Mouse (Mus musculus): ENCODE results near the gene Palm.
"Not testable (repeated sequence)": the region's sequence is repeated elsewhere in the genome, so short reads cannot be mapped to it uniquely, and the experiment has no call there.

Gene Palm

DNA sequence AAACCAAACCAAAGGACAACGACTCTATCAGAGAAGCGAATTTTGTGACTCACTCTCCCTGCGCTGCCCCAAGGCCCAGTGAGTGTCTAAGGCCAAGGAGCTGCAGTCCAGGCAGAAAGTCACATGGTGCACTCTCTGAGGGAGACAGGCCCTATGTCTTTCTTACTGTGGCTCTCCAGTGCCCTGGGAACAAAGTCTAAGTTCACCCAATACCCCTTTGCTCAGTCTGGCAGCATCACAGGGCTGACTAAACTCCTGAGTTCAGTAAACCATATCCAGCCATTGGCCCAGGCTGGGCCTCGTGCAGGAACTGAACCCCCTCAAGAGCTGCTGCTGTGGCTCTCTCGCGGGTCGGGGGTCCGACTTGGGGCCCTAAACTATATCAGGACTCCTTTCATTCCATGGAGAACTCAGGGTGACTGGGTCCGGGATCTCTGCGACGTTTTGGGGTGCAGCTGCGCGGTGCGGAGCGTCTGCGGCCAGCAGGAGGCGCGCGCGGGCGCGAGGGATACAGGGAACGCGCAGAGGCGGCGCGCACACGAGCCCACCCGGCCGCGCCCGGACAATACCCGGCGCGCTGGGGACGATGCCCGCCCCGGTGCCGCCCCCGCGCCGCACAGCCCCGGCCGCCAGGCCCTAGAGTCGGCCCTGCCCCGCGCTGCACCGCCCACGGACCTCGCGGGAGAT, at the start of gene Palm:
Gene Palm (plus strand): TSS at position 522 of the 687 bp plus-strand sequence.
- peak; percentile 78 for DNase-seq (ENCODE audit: low read depth, low spot score)

DNA sequence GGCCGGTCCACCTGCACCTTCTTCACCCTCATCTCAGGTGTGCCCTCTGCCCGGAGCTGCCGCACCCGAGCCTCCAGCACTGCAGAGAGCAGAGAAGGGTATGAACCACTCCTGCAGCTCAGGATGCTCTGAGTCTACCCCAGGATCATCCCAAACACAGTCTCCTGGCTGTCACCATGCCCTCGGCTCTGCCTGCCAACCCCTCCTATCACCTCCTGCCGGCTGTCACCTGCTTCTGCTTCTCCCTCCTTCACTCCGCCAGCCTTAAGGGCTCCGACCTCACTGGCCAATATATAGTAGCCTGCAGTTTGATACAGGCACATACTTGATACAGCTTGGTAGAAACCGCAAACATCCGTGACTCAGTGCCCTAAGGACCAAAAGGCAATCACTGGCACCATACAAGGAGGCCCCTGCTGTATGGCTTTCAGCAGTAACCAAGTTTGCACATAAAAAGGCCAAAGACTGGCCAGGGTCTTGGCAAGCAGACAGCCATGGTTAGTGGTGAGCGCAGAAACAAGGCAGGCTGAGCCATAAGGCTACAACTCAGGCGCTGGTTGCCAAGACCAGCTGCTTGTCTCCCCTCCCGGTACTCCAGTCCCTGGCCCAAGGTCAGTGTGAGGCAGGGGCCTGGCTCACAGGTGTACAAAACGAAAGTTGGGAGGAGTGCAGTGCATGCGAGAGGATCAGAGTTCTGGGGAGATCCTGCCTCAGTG, 49.6 kb upstream of the Palm start:
- no peak for DNase-seq (ENCODE audit: low read depth, low spot score)

DNA sequence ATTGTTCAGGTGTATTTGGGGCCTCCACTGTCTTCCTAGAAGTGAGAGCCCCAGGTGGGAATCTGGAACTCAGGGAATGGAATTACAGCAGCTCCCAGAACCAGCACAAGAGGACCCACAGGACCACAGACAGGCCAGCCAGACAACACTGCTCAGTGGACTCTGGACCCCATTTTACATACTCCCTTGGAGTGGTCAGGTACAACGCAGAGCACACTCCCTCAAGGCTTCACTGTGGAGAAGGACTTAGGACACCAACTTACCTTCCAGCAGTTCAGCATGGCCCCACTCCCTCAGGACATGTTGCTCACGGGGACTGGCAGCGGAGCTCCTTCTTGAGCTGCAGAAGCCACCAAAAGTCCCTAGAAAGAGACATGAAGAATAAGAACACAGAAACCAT, 48.0 kb upstream of the Palm start:
- DNase-seq (ENCODE audit: low read depth, low spot score): no peak

DNA sequence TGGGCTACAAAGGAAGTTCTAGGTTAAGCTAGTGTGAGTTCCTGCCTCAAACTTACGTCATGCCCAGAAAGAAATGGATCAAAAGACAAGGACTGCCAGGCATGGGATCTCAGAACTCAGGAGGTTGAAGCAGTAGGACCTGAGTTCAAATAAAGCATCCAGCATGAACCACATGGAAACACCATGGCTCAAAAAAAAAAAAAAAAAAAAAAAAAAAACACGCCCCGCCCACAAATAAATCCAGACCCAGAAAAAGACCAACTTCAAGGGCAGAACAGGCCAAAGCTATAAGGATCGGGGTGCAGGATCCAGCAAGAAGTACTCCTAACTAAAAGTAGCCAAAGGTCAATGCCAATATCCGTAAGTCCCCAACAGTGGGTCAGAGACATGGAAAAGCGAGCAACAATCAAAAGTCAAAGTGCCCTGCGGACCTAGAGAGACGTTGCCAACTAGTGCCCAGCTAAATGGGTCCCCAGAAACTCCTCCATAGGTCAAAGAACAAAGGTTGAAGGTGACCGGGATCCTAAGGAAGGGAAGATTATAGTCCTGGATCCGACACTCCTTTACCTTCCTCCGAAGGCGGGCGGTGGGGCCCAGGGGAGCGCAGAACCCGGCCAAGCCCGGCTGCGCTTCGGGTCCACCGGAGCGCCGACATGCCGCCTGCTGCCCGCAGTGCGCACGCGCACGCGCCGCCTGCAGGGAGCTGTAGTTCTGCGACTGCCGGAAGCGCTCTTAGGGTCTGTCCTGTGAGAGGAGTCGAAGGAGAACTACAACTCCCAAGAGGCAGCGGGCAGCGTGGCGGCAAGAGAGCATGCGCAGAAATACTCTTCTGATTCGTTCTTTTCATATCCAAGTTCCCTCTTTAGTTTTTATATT, 47.2 kb upstream of the Palm start, which contains the start of gene Polrmt:
Gene Polrmt (minus strand): TSS at position 684 of the 876 bp plus-strand sequence.
- DNase-seq (ENCODE audit: low read depth, low spot score): peak; percentile 98

DNA sequence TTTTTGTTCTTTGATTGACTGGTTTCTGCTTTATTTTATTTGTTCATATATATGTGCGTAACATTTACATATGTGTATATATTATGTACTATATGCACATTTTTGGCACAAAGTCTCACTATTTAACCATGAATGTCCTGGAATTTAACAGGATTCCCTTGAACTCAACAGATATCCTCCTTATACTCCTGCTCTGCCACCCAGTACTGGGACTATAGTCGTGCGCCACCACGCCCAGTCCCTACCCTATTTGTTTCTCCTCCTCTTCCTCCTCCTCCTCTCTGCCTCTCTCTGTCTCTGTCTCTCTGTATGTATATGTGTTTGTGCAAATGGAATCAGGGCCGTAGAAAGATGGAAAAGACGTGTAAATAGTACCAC, 46.6 kb upstream of the Palm start:
- DNase-seq (ENCODE audit: low read depth, low spot score): no peak

DNA sequence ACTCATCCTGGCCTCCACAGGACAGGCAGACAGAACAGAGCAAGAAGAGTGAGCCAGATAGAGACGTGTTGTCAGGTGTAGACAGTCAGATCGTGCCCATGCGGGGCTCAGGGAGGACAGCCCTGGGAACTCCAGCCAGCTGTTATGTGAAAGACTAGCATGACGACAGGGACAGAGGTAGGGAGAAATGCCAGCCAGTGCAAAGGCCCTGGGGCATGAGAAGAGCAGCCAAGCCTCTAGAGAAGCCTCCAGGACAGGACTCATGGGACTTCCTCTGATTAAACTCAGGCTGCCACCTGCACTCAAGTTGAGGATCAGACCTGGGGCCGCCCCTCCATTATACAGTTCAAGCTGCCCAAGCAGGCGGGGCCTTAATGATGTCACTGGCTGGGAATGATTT, 44.9 kb upstream of the Palm start:
- no peak for DNase-seq (ENCODE audit: low read depth, low spot score)

DNA sequence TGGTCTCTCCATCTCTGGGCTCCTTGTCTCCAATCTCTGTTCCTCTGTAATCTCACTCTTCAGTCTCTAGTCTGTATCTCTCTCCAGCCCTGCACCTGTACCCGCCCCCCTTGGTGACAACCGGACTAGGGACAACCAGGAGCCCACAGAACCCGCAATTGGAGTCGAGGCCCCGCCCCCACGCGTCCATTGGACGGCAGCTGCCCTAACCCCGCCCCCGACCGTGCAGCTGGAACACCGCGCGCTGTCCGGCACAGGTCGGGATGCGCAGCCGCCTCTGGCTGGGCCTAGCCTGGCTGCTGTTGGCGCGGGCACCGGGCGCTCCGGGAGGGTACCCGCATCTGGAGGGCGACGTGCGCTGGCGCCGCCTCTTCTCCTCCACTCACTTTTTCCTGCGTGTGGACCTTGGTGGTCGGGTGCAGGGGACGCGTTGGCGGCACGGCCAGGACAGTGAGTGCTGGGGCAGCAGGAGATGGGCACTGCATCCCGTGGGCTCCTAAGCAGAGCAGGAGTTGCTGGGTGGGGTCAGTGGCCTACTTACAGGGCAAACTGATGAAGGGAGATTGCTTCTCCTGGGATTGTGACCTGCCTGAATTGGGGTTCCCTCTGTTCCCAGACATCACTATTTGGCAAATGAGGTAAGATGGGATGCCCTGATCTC, 38.4 kb upstream of the Palm start, which contains the start of gene Fgf22:
Gene Fgf22 (plus strand): TSS at position 221 of the 661 bp plus-strand sequence.
- DNase-seq (ENCODE audit: low read depth, low spot score): peak; percentile 36

DNA sequence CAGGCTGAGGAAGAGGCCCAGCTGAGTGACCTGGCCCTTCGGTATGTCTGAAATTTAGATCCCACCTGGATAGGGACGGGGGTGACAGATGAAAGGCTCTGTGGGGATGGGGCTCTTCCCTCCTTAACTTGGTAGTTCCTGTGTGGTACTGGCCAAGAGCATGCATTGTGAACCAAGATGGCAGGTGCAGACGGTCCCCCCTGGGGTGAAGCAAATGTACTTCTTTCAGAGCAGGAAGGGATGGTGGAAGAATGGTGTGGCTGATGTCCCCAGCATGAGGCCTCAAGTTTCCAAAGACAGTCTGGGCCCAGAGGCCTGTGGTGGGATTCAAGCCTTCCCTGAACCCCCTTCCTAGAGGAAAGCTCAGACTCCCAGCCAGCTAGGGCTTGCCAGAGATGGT, 37.5 kb upstream of the Palm start:
- DNase-seq (ENCODE audit: low read depth, low spot score): no peak

DNA sequence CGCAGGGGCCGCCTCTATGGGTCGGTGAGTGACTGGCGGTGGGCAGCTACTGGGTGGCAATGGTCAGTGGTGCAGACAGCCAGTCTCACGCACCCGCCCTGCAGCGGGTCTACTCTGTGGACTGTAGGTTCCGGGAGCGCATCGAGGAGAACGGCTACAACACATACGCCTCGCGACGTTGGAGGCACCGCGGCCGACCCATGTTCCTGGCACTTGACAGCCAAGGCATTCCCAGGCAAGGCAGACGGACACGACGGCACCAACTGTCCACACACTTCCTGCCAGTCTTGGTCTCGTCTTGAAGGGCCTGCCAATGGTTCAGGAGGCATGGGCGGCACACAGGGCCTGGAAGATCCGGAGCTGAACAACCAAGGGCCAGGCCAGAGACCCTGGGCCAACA, 36.7 kb upstream of the Palm start:
- DNase-seq (ENCODE audit: low read depth, low spot score): no peak

DNA sequence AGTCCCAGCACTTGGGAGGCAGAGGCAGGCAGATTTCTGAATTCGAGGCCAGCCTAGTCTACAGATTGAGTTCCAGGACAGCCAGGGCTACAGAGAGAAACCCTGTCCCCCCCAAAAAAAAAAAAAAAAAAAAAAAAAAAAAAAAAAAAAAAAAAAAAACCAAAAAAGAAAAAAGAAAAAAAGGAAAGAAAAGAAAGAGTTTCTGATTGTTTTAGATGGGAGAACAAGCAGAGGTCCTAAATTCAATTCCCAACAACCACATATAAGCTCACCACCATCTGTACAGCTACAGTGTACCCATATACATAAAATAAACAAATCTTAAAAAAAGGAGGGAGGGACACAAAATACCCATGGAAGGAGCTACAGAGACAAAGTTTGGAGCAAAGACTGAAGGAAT, 33.7 kb upstream of the Palm start:
- not testable (repeated sequence) for DNase-seq (ENCODE audit: low read depth, low spot score)

DNA sequence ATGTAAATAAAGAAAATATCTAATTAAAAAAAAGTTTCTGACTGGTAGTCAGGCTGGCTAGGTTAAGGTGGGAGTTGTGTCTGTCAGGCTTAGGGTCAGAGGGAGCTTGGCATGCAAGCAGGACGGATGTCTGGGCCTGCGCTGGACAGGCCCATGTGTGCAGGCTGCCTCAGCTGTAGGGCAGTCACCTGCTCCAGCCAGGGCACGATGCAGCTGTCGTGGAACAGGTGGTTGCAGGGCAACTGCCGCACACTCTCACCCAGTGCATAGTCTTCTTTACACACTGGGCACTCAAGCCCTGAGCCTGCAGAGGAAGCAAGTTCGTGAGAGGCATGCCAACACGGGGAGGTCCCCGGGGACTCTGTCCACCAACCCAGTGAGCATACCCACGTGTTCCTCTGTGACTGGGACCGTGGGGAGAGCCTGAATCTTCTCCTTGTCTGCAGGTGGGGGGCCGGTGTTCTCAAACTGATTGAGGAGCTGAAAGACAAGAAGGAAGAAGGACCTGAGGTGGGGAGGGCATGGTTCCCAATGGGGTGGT, 32.7 kb upstream of the Palm start:
- no peak for DNase-seq (ENCODE audit: low read depth, low spot score)

DNA sequence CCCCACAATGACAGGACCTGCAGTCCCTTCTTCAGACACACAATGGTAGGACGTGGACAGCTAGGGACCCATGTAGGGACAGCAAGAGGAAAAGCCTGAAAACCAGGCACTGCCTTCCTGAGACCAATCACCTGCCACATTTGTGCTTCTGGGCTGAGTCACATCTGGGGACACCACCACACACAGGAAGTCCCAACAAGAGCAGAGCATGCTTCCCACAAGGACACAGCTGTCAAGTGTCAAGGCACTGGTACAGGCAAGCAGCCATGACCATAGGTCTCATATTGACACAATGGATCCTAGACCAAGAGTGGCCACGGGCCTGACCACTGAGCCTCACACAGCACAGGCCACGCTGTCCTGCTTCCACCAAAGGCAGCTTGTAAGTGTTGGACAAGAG, 30.5 kb upstream of the Palm start:
- DNase-seq (ENCODE audit: low read depth, low spot score): no peak

DNA sequence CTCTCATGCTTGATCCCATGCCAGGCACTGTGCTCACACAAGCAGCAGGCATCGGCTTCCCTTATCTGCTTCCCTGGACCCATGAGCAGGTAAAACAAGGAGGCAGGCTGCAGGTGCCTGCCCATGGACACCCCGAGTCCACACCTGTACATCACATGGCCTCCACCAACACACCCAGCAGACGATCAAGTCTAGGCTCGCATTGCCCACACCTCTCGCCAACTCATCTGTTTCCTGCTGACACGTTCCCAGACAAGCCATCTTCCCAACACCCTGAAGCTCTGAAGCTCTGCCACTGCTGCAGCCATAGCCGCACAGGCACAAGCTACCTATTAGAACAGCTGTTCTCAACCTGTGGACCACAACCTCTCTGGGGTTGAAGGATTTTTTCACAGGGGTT, 29.1 kb upstream of the Palm start:
- DNase-seq (ENCODE audit: low read depth, low spot score): no peak

DNA sequence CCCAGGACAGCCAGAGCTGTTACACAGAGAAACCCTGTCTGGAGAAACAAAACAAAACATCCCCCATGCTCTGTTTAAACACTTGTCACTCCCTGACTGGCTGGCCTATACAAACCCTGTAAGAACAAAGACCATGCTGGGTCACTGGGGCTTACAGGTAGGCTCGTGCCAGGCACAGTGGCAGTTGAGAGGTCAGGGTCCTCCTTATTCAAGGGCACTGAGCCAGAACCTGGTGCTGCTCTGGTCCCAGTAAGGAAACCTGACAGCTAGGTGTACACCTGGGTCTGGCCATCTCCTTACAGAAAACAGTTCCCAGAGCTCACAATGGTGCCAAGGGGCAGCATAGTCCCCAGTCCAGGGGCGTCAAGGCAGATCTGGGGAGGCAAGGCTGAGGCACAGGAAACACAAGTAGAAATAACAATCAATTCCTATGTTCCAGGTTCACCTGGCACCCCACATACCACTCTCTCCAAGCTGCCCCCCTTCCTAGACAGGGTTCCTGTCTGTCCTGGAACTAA, 28.1 kb upstream of the Palm start:
- DNase-seq (ENCODE audit: low read depth, low spot score): no peak

DNA sequence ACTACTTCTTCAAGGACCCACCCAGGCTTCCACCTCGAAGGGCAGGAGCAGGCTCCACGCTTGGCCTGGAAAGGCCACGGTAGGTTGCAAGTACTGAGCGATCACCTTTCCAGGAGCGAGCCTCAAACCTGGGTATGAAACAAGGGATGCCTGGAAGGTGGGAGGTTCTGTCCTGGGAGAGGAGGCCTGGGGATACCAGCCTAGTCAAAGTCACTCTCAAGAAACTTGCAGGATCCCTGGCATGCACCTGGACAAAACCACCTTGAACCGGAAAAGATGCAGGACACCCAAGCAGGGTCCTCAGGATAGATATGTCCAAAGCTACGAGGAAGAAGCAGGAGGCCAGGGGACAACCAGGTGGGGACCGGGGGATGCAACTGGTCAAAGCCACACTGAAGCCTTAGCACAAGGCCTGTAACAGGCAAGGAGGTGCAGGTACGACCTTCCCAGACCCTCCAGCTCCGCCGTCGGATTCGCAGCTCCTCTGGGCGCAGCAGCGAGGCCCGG, 27.3 kb upstream of the Palm start:
- DNase-seq (ENCODE audit: low read depth, low spot score): no peak

DNA sequence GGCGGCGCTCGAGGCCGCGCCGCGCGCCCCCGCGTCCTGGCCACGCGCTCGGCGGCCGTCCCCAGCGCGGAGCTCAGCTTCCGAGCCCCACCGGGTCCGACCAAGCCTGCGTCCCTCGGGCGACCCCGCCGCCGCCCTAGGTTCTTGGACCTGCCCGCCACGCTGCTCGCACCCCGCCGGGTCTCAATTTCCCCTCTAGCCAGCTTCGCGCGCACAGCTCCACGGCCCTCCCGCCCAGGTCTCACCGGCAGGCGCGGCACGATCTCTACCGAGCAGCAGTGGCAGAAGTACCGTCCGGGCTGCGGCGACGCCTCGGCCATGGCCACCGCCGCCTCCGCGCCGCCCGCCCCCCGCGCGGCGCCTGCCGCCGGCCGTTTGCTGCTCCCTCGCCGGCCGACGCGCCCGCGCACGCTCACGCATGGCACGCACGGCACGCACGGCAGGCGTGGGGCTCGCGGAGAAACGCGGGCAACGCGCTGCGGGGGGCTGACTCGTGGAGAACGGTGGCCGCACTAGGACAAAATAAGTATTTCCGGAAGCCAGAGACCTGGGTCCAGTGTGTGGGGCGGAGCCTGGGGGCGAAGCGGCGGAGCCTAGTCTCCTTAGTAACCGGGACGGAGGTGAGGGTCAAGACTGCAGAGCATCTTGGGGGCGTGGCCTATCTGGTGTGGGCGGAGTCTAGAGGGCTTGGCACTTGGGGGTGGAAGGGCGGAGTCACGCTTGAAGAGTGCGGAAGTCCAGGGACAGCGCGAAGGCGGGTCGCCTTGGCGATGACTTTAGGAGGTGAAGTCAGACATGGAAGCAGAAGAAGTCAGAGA, 26.7 kb upstream of the Palm start, which contains the start of gene Rnf126:
Gene Rnf126 (minus strand): TSS at position 445 of the 818 bp plus-strand sequence.
- DNase-seq (ENCODE audit: low read depth, low spot score): peak; percentile 98

DNA sequence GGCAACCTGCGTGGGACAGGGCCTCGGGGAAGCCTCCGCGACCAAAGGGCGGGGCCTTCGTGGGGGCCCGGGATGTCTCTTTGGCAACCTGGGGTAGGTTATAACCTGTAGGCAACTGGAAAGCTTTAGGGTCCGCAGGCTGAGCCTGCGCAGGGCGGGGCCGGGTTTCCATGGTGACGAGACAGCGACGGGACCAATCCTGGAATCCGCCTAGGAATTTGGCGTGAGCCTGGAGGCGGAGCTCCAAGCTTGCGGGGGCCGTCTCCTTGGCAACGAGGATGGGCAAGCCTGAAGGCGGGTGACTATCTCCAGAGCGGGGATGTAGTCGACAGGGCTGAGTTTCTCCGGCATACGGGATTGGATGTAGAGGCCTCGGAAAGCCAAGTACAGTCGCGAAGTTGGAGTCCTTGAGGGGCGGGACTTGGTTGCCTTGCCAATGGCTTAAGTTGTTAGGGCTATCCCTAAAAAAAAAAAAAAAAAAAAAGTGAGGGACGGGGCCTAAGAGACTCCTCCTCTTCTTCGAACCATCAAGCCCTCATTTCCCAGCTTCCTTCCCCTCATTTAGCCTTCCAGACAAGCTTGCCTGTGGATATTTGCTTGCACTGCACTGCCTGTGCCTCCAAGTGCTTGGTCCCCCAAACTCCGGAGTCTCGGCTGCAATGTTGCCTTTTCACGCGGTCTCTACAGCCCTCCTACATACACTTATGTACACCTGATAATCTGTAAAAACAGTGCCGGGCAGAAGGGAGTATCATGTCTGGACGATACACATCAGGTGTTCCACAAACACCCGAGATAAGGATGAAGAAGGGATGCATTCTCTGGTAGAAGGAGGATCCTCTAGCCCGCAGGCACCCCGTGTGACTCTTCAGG, 25.8 kb upstream of the Palm start:
- no peak for DNase-seq (ENCODE audit: low read depth, low spot score)

DNA sequence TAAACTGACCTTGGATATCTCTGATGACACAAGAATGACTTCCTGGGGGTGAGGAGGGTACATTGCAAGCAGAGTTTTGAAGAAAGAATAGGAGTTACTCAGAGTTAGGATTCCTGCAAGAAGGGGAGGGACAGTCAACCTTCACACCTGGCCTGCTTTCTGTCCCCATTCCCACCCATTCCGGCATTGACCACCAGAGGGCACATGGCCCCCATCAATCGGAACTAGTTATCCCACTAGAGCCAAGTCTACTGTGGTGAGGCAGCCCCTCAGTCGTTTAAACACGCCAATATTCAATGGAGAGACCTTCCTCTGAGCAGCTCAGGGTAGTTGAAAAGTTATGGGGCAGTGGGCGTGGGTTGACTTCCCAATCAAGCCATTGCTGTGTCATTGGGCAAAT, 25.0 kb upstream of the Palm start:
- peak; percentile 54 for DNase-seq (ENCODE audit: low read depth, low spot score)

DNA sequence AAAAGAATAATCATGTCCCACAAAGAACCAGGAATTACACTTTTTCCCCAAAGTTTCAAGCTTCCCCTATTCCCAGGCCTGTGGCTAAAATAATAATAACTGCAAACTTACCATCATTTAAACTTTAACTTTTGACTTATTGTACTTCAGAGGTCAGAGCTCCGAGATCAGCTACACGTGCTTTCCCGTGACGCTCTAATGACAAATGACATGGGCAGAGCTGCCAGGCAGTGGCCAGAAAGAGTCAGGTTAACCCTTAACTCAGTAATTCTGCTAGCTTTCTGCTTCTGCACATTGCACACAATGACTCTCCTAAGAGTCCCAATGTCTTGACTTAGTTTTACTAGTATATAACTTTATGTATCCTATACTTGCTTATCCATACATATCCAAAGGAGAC, 24.0 kb upstream of the Palm start:
- DNase-seq (ENCODE audit: low read depth, low spot score): no peak

Data from CD4-positive helper T cell, adult 2 months (primary cell).